Mouse (Mus musculus): ENCODE data around the gene H2bfm.
"Not testable (repeated sequence)": the region's sequence is repeated elsewhere in the genome, so short reads cannot be mapped to it uniquely, and the experiment has no call there.

The H2bfm gene

GRCm38 (mm10) chrX:136927031-136927430 is at the start of gene H2bfm:
Gene H2bfm (plus strand): TSS chrX:136927325.
- no peak for DNase-seq (ENCODE audit: low read depth, low spot score)

- peak; percentile 48 for DNase-seq (ENCODE audit: low read depth, low spot score)
These were observed 31.4 kb upstream of the H2bfm start for GRCm38 (mm10) chrX:136895757-136896156.

- DNase-seq (ENCODE audit: low read depth, low spot score): no peak
These were observed 22.8 kb upstream of the H2bfm start for GRCm38 (mm10) chrX:136904369-136904768.

GRCm38 (mm10) chrX:136925863-136926262 is 1.3 kb upstream of the H2bfm start:
- DNase-seq (ENCODE audit: low read depth, low spot score): no peak

GRCm38 (mm10) chrX:136937985-136938384 is 10.9 kb downstream of the H2bfm start:
- DNase-seq (ENCODE audit: low read depth, low spot score): no peak

- DNase-seq (ENCODE audit: low read depth, low spot score): peak; percentile 85
These were observed 30.6 kb downstream of the H2bfm start for GRCm38 (mm10) chrX:136957583-136958279.

GRCm38 (mm10) chrX:136958300-136958699 is 31.2 kb downstream of the H2bfm start:
- peak; percentile 20 for DNase-seq (ENCODE audit: low read depth, low spot score)

GRCm38 (mm10) chrX:136959688-136960087 is 32.6 kb downstream of the H2bfm start:
- peak; percentile 32 for DNase-seq (ENCODE audit: low read depth, low spot score)

- DNase-seq (ENCODE audit: low read depth, low spot score): not testable (repeated sequence)
These were observed 48.3 kb downstream of the H2bfm start, which contains the start of gene Tmsb15b2 for GRCm38 (mm10) chrX:136975397-136975796. Gene Tmsb15b2 (minus strand): TSS chrX:136975497.

- DNase-seq (ENCODE audit: low read depth, low spot score): peak; percentile 88
These were observed 49.4 kb downstream of the H2bfm start, which contains the start of the genes Tmsb15l and Tmsb15b1 for GRCm38 (mm10) chrX:136976424-136977084. Gene Tmsb15l (minus strand): TSS chrX:136976869. Gene Tmsb15b1 (minus strand): TSS chrX:136976874.
